Comparison of ENCODE assay signal across 7 mouse cellular contexts in genomic region chr6:115994146-115994876, GRCm38 (mm10). TPM values are rescaled to one million over a fixed set of nuclear protein-coding genes. Genes with fewer than 3 reads are reported as not detected.
A peak's percentile ranks its signal among the peaks of the same experiment; 100 is the strongest.
DNase-seq lines count a peak whose midpoint lies in the region; ATAC-seq and TF ChIP-seq lines count a peak whose summit lies in the region.

No protein-coding gene starts in this region.

- TF ChIP-seq EP300 in stomach, postnatal 0 days (optimal IDR thresholded peaks at IDR 0.05) = no peak

- H3K9ac ChIP-seq in heart, embryonic 16.5 days (ENCODE audit: low read length) = peak overlapping the region; percentile 75
- H3K9ac ChIP-seq in liver, embryonic 16.5 days (ENCODE audit: low read depth, low read length) = peak overlapping the region; percentile 56
- H3K9ac ChIP-seq in stomach, postnatal 0 days (ENCODE audit: low read length) = peak overlapping the region; percentile 68

- H3K9me3 ChIP-seq in G1E (replicated peaks) = peaks cover 15% of the 10 kb centered on the region
- peaks cover 9% of the 10 kb centered on the region for H3K9me3 ChIP-seq in heart, embryonic 16.5 days (replicated peaks; ENCODE audit: control insufficient read depth, low read length)
- H3K9me3 ChIP-seq in liver, embryonic 16.5 days (replicated peaks; ENCODE audit: control insufficient read depth, low read length) = no peaks in the 10 kb centered on the region
- no peaks in the 10 kb centered on the region for H3K9me3 ChIP-seq in stomach, postnatal 0 days (ENCODE audit: control insufficient read depth, low read length)

- peak overlapping the region; percentile 61 for H3K4me3 ChIP-seq in layer of hippocampus, adult 2 months
- H3K4me3 ChIP-seq in G1E (ENCODE audit: low read depth, low read length) = peak overlapping the region; percentile 73
- H3K4me3 ChIP-seq in heart, embryonic 16.5 days (ENCODE audit: low read length) = peak overlapping the region; percentile 61
- peak overlapping the region; percentile 62 for H3K4me3 ChIP-seq in liver, embryonic 16.5 days (ENCODE audit: low read depth, low read length)
- peak overlapping the region; percentile 60 for H3K4me3 ChIP-seq in stomach, postnatal 0 days (ENCODE audit: low read depth, low read length)

- no peaks in the 10 kb centered on the region for H3K36me3 ChIP-seq in G1E (replicated peaks)
- no peaks in the 10 kb centered on the region for H3K36me3 ChIP-seq in heart, embryonic 16.5 days (ENCODE audit: control insufficient read depth, insufficient read depth)
- H3K36me3 ChIP-seq in liver, embryonic 16.5 days (ENCODE audit: control insufficient read depth, insufficient read depth) = no peaks in the 10 kb centered on the region
- no peaks in the 10 kb centered on the region for H3K36me3 ChIP-seq in stomach, postnatal 0 days (ENCODE audit: control insufficient read depth, insufficient read depth, low read length)

- WGBS in heart, embryonic 16.5 days = under 1% methylated on average over 80 of the region's 93 CpGs
- WGBS in liver, embryonic 16.5 days (ENCODE audit: insufficient replicate concordance) = under 1% methylated on average over 83 of the region's 93 CpGs
- WGBS in stomach, postnatal 0 days = under 1% methylated on average over 72 of the region's 93 CpGs

- TF ChIP-seq POLR2A in brain, embryonic 14.5 days (IDR thresholded peaks at IDR 0.05; ENCODE audit: borderline replicate concordance, extremely low read depth, insufficient read depth, insufficient read length, poor library complexity, severe bottlenecking) = no peak

- H3K27ac ChIP-seq in layer of hippocampus, adult 2 months = peak overlapping the region; percentile 71
- H3K27ac ChIP-seq in heart, embryonic 16.5 days (ENCODE audit: low read length) = peak overlapping the region; percentile 78
- no peak overlapping the region for H3K27ac ChIP-seq in liver, embryonic 16.5 days (ENCODE audit: low read length)
- H3K27ac ChIP-seq in stomach, postnatal 0 days (replicated peaks) = peak overlapping the region; percentile 84

- H3K27me3 ChIP-seq in G1E (ENCODE audit: insufficient read depth, low read length) = peaks cover 53% of the 10 kb centered on the region
- H3K27me3 ChIP-seq in heart, embryonic 16.5 days (ENCODE audit: control insufficient read depth, insufficient read depth, low read length) = peaks cover 8% of the 10 kb centered on the region
- peaks cover 51% of the 10 kb centered on the region for H3K27me3 ChIP-seq in liver, embryonic 16.5 days (ENCODE audit: control insufficient read depth, insufficient read depth, low read depth, low read length)
- H3K27me3 ChIP-seq in stomach, postnatal 0 days (ENCODE audit: control insufficient read depth, insufficient read depth, low read length) = no peaks in the 10 kb centered on the region; the same call in 1 of the 2 replicates

- DNase-seq in layer of hippocampus, adult 2 months (ENCODE audit: low spot score in 2 of 2) = no peak
- DNase-seq in layer of hippocampus, postnatal 14 days (ENCODE audit: low spot score in 2 of 2) = no peak
- peak; percentile 35 for DNase-seq in G1E (ENCODE audit: low spot score)
- DNase-seq in brain, embryonic 14.5 days (ENCODE audit: low read depth) = peak; percentile 34
- DNase-seq in stomach, postnatal 0 days (ENCODE audit: low spot score) = peak; percentile 42

- H3K4me1 ChIP-seq in G1E (ENCODE audit: insufficient read depth, low read depth, low read length) = peaks cover 28% of the 10 kb centered on the region
- H3K4me1 ChIP-seq in heart, embryonic 16.5 days (ENCODE audit: control insufficient read depth, insufficient read depth, low read length) = peaks cover 13% of the 10 kb centered on the region
- peaks cover 14% of the 10 kb centered on the region for H3K4me1 ChIP-seq in liver, embryonic 16.5 days (ENCODE audit: control insufficient read depth, low read depth, low read length)
- H3K4me1 ChIP-seq in stomach, postnatal 0 days (replicated peaks; ENCODE audit: control insufficient read depth, insufficient read depth) = peaks cover 3% of the 10 kb centered on the region

- H3K4me2 ChIP-seq in heart, embryonic 16.5 days (ENCODE audit: low read depth, low read length) = peak overlapping the region; percentile 68
- H3K4me2 ChIP-seq in liver, embryonic 16.5 days (ENCODE audit: low read depth, low read length) = peak overlapping the region; percentile 75
- H3K4me2 ChIP-seq in stomach, postnatal 0 days (replicated peaks; ENCODE audit: low read depth) = peak overlapping the region; percentile 81

- no peak for TF ChIP-seq CTCF in layer of hippocampus, adult 2 months (conservative IDR thresholded peaks at IDR 0.05)
- TF ChIP-seq CTCF in G1E (IDR thresholded peaks at IDR 0.05; ENCODE audit: low read depth, low read length) = no peak
- TF ChIP-seq CTCF in brain, embryonic 14.5 days (IDR thresholded peaks at IDR 0.05; ENCODE audit: borderline replicate concordance, extremely low read depth, insufficient read depth, insufficient read length) = no peak
- TF ChIP-seq CTCF in stomach, postnatal 0 days (IDR thresholded peaks at IDR 0.05; ENCODE audit: low read depth) = no peak

- ATAC-seq in G1E (ENCODE audit: extremely low read depth, insufficient number of reproducible peaks, low FRiP score, poor library complexity, severe bottlenecking) = no peak; the same call in 1 of the 2 replicates
- no peak for ATAC-seq in heart, embryonic 16.5 days (replicated peaks; ENCODE audit: extremely low read depth, insufficient read depth, low FRiP score)
- no peak for ATAC-seq in liver, embryonic 16.5 days (ENCODE audit: low read depth)
- peak; percentile 58; the same call in 1 of the 2 replicates for ATAC-seq in stomach, postnatal 0 days (ENCODE audit: low FRiP score, low TSS enrichment)

RNA-seq across cellular contexts. Expression of gene Plxnd1, which starts 0.5 kb away (rescaled TPM):
- total RNA-seq in layer of hippocampus, adult 2 months (2021) = 10 to 100 TPM; 16.6 to 24.4 TPM
- total RNA-seq in layer of hippocampus, postnatal 14 days (2021) = 10 to 100 TPM; 40.9 to 47.9 TPM
- total RNA-seq in G1E (2014; fragmentation: Nextera tagmentation) (1.2 and 2.3 TPM in 2 replicates), G1E (2017) (1.7 and 2.0 TPM in 2 replicates)
- polyA plus RNA-seq in G1E (2012) = 1.5 TPM in 2 replicates
- polyA plus RNA-seq in brain, embryonic 14.5 days (2012; rRNA removed) = 34.7 and 38.5 TPM in 2 replicates
- 46.0 and 49.6 TPM in 2 replicates for polyA plus RNA-seq in heart, embryonic 16.5 days (2015; fragmentation: Nextera tagmentation; extraction: Ambion mirVana)
- 7.3 and 9.7 TPM in 2 replicates for polyA plus RNA-seq in liver, embryonic 16.5 days (2015; fragmentation: Nextera tagmentation; extraction: Ambion mirVana)
- 9.7 and 10.4 TPM in 2 replicates for polyA plus RNA-seq in stomach, postnatal 0 days (2015; fragmentation: Nextera tagmentation; extraction: Ambion mirVana)

RNA-seq across cellular contexts. Expression of gene H1foo, which starts 49.6 kb away (rescaled TPM):
- not detected for total RNA-seq in layer of hippocampus, adult 2 months (2021)
- not detected for total RNA-seq in layer of hippocampus, postnatal 14 days (2021)
- total RNA-seq in G1E (2014; fragmentation: Nextera tagmentation) = not detected in 2 replicates
- not detected in 2 replicates for total RNA-seq in G1E (2017)
- polyA plus RNA-seq in G1E (2012) = not detected in 2 replicates
- not detected in 2 replicates for polyA plus RNA-seq in brain, embryonic 14.5 days (2012; rRNA removed)
- not detected in 2 replicates for polyA plus RNA-seq in heart, embryonic 16.5 days (2015; fragmentation: Nextera tagmentation; extraction: Ambion mirVana)
- not detected in 2 replicates for polyA plus RNA-seq in liver, embryonic 16.5 days (2015; fragmentation: Nextera tagmentation; extraction: Ambion mirVana)
- not detected in 2 replicates for polyA plus RNA-seq in stomach, postnatal 0 days (2015; fragmentation: Nextera tagmentation; extraction: Ambion mirVana)

Comparison
In these comparisons a context has a peak if more than half of its experiments do, and no peak if none do; other contexts are left out.
1. DNase-seq: peak in G1E (single experiment), brain, embryonic 14.5 days (single experiment) and stomach, postnatal 0 days (single experiment); none in layer of hippocampus, adult 2 months (0 of 2) and layer of hippocampus, postnatal 14 days (0 of 2).
2. Peak in every context shown above with its lines, with median percentiles within 50 percentile points of each other: H3K4me3 ChIP-seq, H3K4me2 ChIP-seq and H3K9ac ChIP-seq.